ENCODE assay signal across 8 mouse cellular contexts in genomic region chr12:77674755-77675154, GRCm38 (mm10).
DNase-seq lines count a peak whose midpoint lies in the region; ATAC-seq lines count a peak whose summit lies in the region.

No protein-coding gene starts in this region.

- no peak for ATAC-seq in forebrain, embryonic 11.5 days (replicated peaks; ENCODE audit: low FRiP score)
- ATAC-seq in forebrain, embryonic 15.5 days (replicated peaks), result no peak
- ATAC-seq in liver, embryonic 11.5 days (replicated peaks; ENCODE audit: low FRiP score), result no peak
- ATAC-seq in activated CD4-positive, CD25-positive, alpha-beta regulatory T cell, adult 4 months, result peak; percentile 32
- ATAC-seq in embryonic facial prominence, embryonic 11.5 days (replicated peaks; ENCODE audit: insufficient number of reproducible peaks, low FRiP score, low TSS enrichment, low read depth), result no peak

- no peaks in the 10 kb centered on the region for H3K9me3 ChIP-seq in forebrain, embryonic 11.5 days (ENCODE audit: control insufficient read depth, low read length)
- H3K9me3 ChIP-seq in forebrain, embryonic 15.5 days, result no peaks in the 10 kb centered on the region
- no peaks in the 10 kb centered on the region for H3K9me3 ChIP-seq in liver, embryonic 11.5 days (ENCODE audit: control insufficient read depth, low read length)
- no peaks in the 10 kb centered on the region for H3K9me3 ChIP-seq in embryonic facial prominence, embryonic 11.5 days (replicated peaks; ENCODE audit: control insufficient read depth, low read length)

- no peaks in the 10 kb centered on the region for H3K36me3 ChIP-seq in forebrain, embryonic 11.5 days (ENCODE audit: control insufficient read depth, insufficient read depth, low read length)
- no peaks in the 10 kb centered on the region for H3K36me3 ChIP-seq in forebrain, embryonic 15.5 days
- no peaks in the 10 kb centered on the region for H3K36me3 ChIP-seq in liver, embryonic 11.5 days (ENCODE audit: control insufficient read depth, insufficient read depth, low read length)
- H3K36me3 ChIP-seq in embryonic facial prominence, embryonic 11.5 days (replicated peaks; ENCODE audit: control insufficient read depth, insufficient read depth, low read depth, low read length), result no peaks in the 10 kb centered on the region

- no peak overlapping the region for H3K9ac ChIP-seq in forebrain, embryonic 11.5 days (ENCODE audit: low read length)
- no peak overlapping the region for H3K9ac ChIP-seq in forebrain, embryonic 15.5 days (replicated peaks)
- no peak overlapping the region for H3K9ac ChIP-seq in liver, embryonic 11.5 days (ENCODE audit: low read depth, low read length)
- no peak overlapping the region for H3K9ac ChIP-seq in embryonic facial prominence, embryonic 11.5 days (replicated peaks; ENCODE audit: low read length)

- WGBS in forebrain, embryonic 11.5 days, result 78% methylated on average over 5 of the region's 5 CpGs
- WGBS in forebrain, embryonic 15.5 days, result 84% methylated on average over 5 of the region's 5 CpGs
- WGBS in liver, embryonic 11.5 days, result 58% methylated on average over 5 of the region's 5 CpGs
- WGBS in embryonic facial prominence, embryonic 11.5 days, result 73% methylated on average over 5 of the region's 5 CpGs

- H3K4me2 ChIP-seq in forebrain, embryonic 11.5 days (ENCODE audit: low read depth, low read length, severe bottlenecking), result no peak overlapping the region
- no peak overlapping the region for H3K4me2 ChIP-seq in forebrain, embryonic 15.5 days (replicated peaks)
- no peak overlapping the region for H3K4me2 ChIP-seq in liver, embryonic 11.5 days
- H3K4me2 ChIP-seq in embryonic facial prominence, embryonic 11.5 days (ENCODE audit: low read depth, low read length), result no peak overlapping the region

- DNase-seq in forebrain, embryonic 11.5 days (ENCODE audit: low spot score), result peak; percentile 60
- DNase-seq in liver, result peak; percentile 34
- DNase-seq in liver, embryonic 11.5 days (ENCODE audit: low spot score), result no peak
- DNase-seq in embryonic facial prominence, embryonic 11.5 days (ENCODE audit: low spot score), result peak; percentile 60
- DNase-seq in mesoderm, embryonic 11.5 days (ENCODE audit: low read depth, low spot score), result peak; percentile 55
- DNase-seq in ovary, adult 18-20 months (ENCODE audit: low spot score), result no peak

- H3K4me1 ChIP-seq in forebrain, embryonic 11.5 days (replicated peaks; ENCODE audit: control insufficient read depth, insufficient read depth, low read length), result no peaks in the 10 kb centered on the region
- no peaks in the 10 kb centered on the region for H3K4me1 ChIP-seq in forebrain, embryonic 15.5 days
- no peaks in the 10 kb centered on the region for H3K4me1 ChIP-seq in liver, embryonic 11.5 days (replicated peaks; ENCODE audit: control insufficient read depth, insufficient read depth, low read length)
- no peaks in the 10 kb centered on the region for H3K4me1 ChIP-seq in embryonic facial prominence, embryonic 11.5 days (ENCODE audit: control insufficient read depth, insufficient read depth, low read length)

- no peaks in the 10 kb centered on the region for H3K27me3 ChIP-seq in forebrain, embryonic 11.5 days (ENCODE audit: control insufficient read depth, insufficient read depth, low read length)
- H3K27me3 ChIP-seq in forebrain, embryonic 15.5 days, result no peaks in the 10 kb centered on the region
- no peaks in the 10 kb centered on the region for H3K27me3 ChIP-seq in liver, embryonic 11.5 days (replicated peaks; ENCODE audit: control insufficient read depth, insufficient read depth, low read length)
- H3K27me3 ChIP-seq in embryonic facial prominence, embryonic 11.5 days (ENCODE audit: control insufficient read depth, insufficient read depth, low read length), result no peaks in the 10 kb centered on the region

- H3K27ac ChIP-seq in forebrain, embryonic 11.5 days (ENCODE audit: low read depth, low read length), result no peak overlapping the region
- no peak overlapping the region for H3K27ac ChIP-seq in forebrain, embryonic 15.5 days (replicated peaks)
- no peak overlapping the region for H3K27ac ChIP-seq in liver, embryonic 11.5 days (ENCODE audit: low read depth, low read length)
- no peak overlapping the region for H3K27ac ChIP-seq in embryonic facial prominence, embryonic 11.5 days (replicated peaks; ENCODE audit: low read depth, low read length)

- no peak overlapping the region for H3K4me3 ChIP-seq in forebrain, embryonic 11.5 days (ENCODE audit: low read depth, low read length)
- no peak overlapping the region for H3K4me3 ChIP-seq in forebrain, embryonic 15.5 days
- no peak overlapping the region for H3K4me3 ChIP-seq in liver, embryonic 11.5 days (ENCODE audit: low read depth, low read length)
- H3K4me3 ChIP-seq in embryonic facial prominence, embryonic 11.5 days (ENCODE audit: low read depth, low read length), result no peak overlapping the region

Comparison
In these comparisons a context has a peak if more than half of its experiments do, and no peak if none do; other contexts are left out.
1. DNase-seq: peak in forebrain, embryonic 11.5 days (single experiment), liver (single experiment), embryonic facial prominence, embryonic 11.5 days (single experiment) and mesoderm, embryonic 11.5 days (single experiment); none in liver, embryonic 11.5 days (single experiment) and ovary, adult 18-20 months (single experiment).